Mouse (Mus musculus) embryonic facial prominence, embryonic 11.5 days (tissue): ENCODE data around the gene Chtop. TPM values are rescaled to one million over a fixed set of nuclear protein-coding genes. Genes with fewer than 3 reads are reported as not detected.
A peak's percentile ranks its signal among the peaks of the same experiment; 100 is the strongest.

Source experiments
- ATAC-seq: fragments of 200-750 bp; cut with Nextera tagmentation; replicated peaks from 2 replicates; pipeline ENCODE4 v1.8.0; 2017; ENCODE audit warnings: low read depth; ENCODE audit not compliant: insufficient number of reproducible peaks, low FRiP score, low TSS enrichment
- DNase-seq: peaks from one replicate; pipeline ENCODE4 v3.0.0-alpha.2; 2015; ENCODE audit warnings: low spot score
- H3K27ac ChIP-seq: fragments of 300-500 bp; sonication (generic); replicated peaks from 2 replicates; pipeline ENCODE4 v1.5.1; 2014; ENCODE audit warnings: mild to moderate bottlenecking, low read depth, low read length, control low read depth
- H3K27me3 ChIP-seq: fragments of 300-500 bp; sonication (generic); 2 replicates; pipeline ENCODE4 v1.6.1; 2014; ENCODE audit warnings: mild to moderate bottlenecking, low read length, moderate library complexity, mixed read lengths; ENCODE audit not compliant: control insufficient read depth, insufficient read depth
- H3K36me3 ChIP-seq: fragments of 300-500 bp; sonication (generic); replicated peaks from 2 replicates; pipeline ENCODE4 v1.6.1; 2014; ENCODE audit warnings: low read depth, mild to moderate bottlenecking, low read length, moderate library complexity, mixed read lengths; ENCODE audit not compliant: control insufficient read depth, insufficient read depth
- H3K4me1 ChIP-seq: fragments of 300-500 bp; sonication (generic); 2 replicates; pipeline ENCODE4 v1.6.1; 2014; ENCODE audit warnings: low read length, mixed read lengths; ENCODE audit not compliant: control insufficient read depth, insufficient read depth
- H3K4me2 ChIP-seq: fragments of 300-500 bp; sonication (generic); 2 replicates; pipeline ENCODE4 v1.6.1; 2014; ENCODE audit warnings: low read depth, mild to moderate bottlenecking, control low read depth, low read length, moderate library complexity
- H3K4me3 ChIP-seq: fragments of 300-500 bp; sonication (generic); 2 replicates; pipeline ENCODE4 v1.5.1; 2014; ENCODE audit warnings: low read depth, low read length, control low read depth
- H3K9ac ChIP-seq: fragments of 300-500 bp; sonication (generic); replicated peaks from 2 replicates; pipeline ENCODE4 v1.6.1; 2014; ENCODE audit warnings: mild to moderate bottlenecking, control low read depth, low read length
- H3K9me3 ChIP-seq: fragments of 300-500 bp; sonication (generic); replicated peaks from 2 replicates; pipeline ENCODE4 v1.6.1; 2016; ENCODE audit warnings: mild to moderate bottlenecking, low read length, inconsistent platforms, mixed read lengths; ENCODE audit not compliant: control insufficient read depth
- WGBS: fragments of 180-500 bp; shearing (Covaris S2); extraction: QIAGEN DNeasy Blood & Tissue Kit; methylation state at CpG from one replicate; pipeline ENCODE4 v1.1.7; 2014; 5-methylcytosine and 5-hydroxymethylcytosine counted together
- polyA plus RNA-seq: library from polyadenylated mRNA; unstranded; fragments of >200 nt; fragmentation: Nextera tagmentation; extraction: Ambion mirVana; gene quantifications from 2 replicates; pipeline ENCODE4 v1.2.1, GENCODE M21; 2014

Gene Chtop
- polyA plus RNA-seq, 1 experiment from 2014 or later: 132 TPM

DNA sequence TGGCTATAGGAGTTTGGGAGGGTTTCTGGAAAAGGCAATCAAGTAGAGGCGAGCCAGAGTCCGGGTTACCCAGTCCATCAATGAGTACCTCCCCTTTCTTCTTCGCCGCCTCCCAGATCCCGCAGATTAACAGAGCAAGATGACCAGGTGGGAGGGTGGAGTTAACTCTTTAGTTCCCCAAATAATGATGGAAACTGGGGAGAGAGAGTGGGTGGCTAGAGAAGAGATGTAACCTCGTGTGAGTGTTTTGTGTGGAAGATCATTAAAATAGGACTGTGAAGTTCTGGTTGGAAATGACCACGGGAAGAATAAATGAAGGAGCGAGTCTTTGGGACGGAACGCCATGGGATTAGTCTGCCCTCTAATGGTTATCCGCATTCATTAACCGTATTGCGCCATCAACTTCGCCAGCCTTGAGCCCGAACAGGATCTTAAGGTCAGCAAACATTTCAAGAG, 43.0 kb downstream of the Chtop start:
- peaks cover 30% of the 10 kb centered on the region for H3K27me3 ChIP-seq
- H3K9me3 ChIP-seq: no peaks in the 10 kb centered on the region
- ATAC-seq (0 out of 2 replicates have a peak, but pooled peaks have one; percentile 26), DNase-seq (peak; percentile 85)
- H3K4me3 ChIP-seq: peak overlapping the region; percentile 45
- no peaks in the 10 kb centered on the region for H3K36me3 ChIP-seq
- H3K4me2 ChIP-seq: peak overlapping the region; percentile 79
- WGBS: under 1% methylated on average over 15 of the region's 15 CpGs
- H3K4me1 ChIP-seq: peaks cover 5% of the 10 kb centered on the region
- H3K9ac ChIP-seq: peak overlapping the region; percentile 51
- no peak overlapping the region for H3K27ac ChIP-seq

DNA sequence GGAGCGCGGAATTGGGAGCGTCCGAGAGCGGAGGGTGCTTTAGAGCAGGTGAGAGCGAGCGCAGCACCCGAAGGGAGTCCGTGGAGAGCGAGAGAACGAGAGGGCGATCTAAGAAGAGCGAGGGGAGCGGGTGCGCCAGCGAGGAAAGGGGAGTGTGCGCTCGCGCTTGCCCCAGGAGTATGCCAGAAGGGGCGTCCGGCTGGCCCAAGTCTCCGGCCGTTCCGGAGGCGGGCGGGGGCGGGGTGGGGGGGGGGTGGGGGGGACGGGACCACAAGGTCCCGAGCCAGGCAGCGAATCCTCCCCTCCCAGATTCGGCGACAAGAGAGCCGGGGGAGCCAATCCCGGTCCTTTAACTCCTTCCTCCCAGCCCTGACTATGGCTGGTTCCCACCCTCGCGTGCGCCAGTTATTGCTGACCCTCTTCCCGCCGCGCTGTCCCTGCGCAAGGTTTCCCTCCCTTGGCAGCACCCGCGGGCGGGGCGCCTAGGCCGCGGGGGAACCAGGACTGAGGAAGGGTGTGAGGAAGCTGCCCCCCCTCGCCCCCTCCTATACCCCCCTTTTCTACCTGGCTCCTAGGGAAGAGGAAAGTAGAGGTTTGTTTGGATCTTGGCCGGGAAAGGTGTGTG, 43.5 kb downstream of the Chtop start, which contains the start of gene Npr1:
Gene Npr1 (minus strand): TSS at position 181 of the 625 bp plus-strand sequence.
- H3K9ac ChIP-seq: peak within 1 kb of the TSS; percentile 51
- DNase-seq (peak; percentile 28), ATAC-seq (0 out of 2 replicates have a peak, but pooled peaks have one; percentile 20)
- no peaks in the 10 kb centered on the region for H3K9me3 ChIP-seq
- peaks cover 5% of the 10 kb centered on the region for H3K4me1 ChIP-seq
- H3K36me3 ChIP-seq: no peaks in the 10 kb centered on the region
- no peak within 1 kb of the TSS for H3K27ac ChIP-seq
- H3K4me2 ChIP-seq: peak within 1 kb of the TSS; percentile 79
- H3K4me3 ChIP-seq: peak within 1 kb of the TSS; percentile 45
- WGBS: under 1% methylated on average over 33 of the region's 49 CpGs
- peaks cover 30% of the 10 kb centered on the region for H3K27me3 ChIP-seq

DNA sequence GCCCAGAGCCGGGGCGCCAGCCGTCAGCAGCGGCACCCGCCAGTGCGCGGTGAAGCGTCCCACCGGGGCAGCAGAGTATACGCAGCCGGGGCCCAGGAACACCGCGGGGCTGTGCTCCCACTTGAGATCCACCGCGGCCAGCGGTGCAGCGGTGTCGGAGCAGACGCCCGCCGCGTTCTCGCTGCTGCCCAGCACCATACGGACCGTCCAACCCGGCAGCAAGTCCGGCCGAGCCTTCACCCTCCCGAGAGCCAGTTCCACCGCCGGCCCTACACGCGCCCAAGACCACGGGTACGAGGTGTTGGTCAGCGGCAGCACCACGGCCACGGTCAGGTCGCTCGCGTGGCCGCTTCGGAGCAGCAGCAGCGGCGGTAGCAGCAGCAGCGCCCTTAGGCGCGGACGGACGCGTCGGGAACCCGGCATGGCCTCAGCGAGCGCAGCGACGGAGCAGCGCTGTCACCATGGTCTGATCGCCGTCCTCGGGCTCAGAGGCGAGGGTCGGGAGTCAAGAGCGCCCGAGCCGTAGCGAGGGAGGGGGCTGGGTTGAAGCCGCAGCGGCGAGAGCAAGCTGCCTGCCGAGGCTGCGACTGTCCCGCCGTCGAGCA, 44.1 kb downstream of the Chtop start:
- Histone ChIP-seq H3K9ac (peak overlapping the region; percentile 51), H3K4me3 (peak overlapping the region; percentile 45), H3K9me3 (no peaks in the 10 kb centered on the region), H3K27me3 (peaks cover 30% of the 10 kb centered on the region), H3K27ac (no peak overlapping the region), H3K4me2 (peak overlapping the region; percentile 79), H3K36me3 (no peaks in the 10 kb centered on the region), H3K4me1 (peaks cover 5% of the 10 kb centered on the region)
- DNase-seq (peak; percentile 37), ATAC-seq (peak; percentile 66; the same call in 1 of the 2 replicates)
- WGBS: 2% methylated on average over 74 of the region's 75 CpGs

DNA sequence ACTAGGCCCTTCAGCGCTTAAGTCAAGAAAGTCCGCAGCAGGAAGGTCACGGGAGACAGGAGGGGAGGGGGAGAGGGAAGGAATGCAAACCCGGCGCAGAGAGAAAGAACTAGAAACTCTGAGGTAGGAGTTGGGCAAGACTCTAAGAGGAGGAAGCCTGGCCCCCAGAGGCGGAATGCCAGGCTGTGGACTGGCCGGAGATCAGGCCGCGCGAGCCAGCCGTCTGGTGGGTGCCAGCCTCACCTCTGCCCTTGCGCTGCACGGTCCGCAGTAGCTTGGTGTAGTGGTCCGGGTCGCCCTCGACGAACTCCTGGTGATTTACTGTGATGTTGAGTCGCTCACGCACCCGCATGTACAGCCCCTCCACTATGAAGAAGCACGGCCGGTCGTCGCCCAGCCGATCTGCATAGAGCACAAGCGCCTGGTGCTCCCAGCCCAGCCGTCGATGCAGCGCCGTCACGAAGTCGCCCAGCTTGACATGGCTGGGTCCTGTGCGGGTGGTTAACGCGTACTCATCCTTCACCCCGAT, 44.7 kb downstream of the Chtop start:
- Histone ChIP-seq H3K4me2 (peak overlapping the region; percentile 79), H3K36me3 (no peaks in the 10 kb centered on the region), H3K9ac (no peak overlapping the region; the same call in 1 of the 2 replicates), H3K9me3 (no peaks in the 10 kb centered on the region), H3K27ac (no peak overlapping the region), H3K27me3 (peaks cover 30% of the 10 kb centered on the region), H3K4me1 (peaks cover 5% of the 10 kb centered on the region), H3K4me3 (peak overlapping the region; percentile 45)
- WGBS: 8% methylated on average over 37 of the region's 37 CpGs
- ATAC-seq (peak; percentile 26; the same call in 1 of the 2 replicates), DNase-seq (peak; percentile 17)

DNA sequence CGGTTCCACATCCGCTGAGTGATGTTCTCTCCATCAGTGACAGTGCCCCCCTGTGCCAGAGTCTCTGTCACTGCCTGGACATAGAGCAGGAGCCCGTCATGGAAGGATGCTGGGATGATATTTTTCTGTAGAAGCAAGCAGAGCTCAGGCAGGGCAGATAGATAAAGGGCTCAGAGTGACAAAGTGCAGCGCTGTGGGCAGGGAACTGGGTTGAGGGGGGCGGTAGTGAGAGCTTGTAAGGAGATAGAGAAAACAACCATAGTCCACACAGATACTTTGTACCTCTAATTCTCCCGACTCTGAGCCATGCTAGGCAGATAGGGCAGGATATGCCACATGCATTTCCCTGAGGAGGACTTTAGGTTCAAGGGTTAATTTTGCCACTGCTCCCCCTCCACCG, 46.7 kb downstream of the Chtop start:
- ATAC-seq: no peak
- Histone ChIP-seq H3K27me3 (peaks cover 30% of the 10 kb centered on the region), H3K27ac (no peak overlapping the region), H3K36me3 (no peaks in the 10 kb centered on the region), H3K4me2 (no peak overlapping the region), H3K9ac (no peak overlapping the region), H3K9me3 (no peaks in the 10 kb centered on the region), H3K4me1 (peaks cover 5% of the 10 kb centered on the region), H3K4me3 (no peak overlapping the region)
- 36% methylated on average over 7 of the region's 7 CpGs for WGBS
- no peak for DNase-seq

DNA sequence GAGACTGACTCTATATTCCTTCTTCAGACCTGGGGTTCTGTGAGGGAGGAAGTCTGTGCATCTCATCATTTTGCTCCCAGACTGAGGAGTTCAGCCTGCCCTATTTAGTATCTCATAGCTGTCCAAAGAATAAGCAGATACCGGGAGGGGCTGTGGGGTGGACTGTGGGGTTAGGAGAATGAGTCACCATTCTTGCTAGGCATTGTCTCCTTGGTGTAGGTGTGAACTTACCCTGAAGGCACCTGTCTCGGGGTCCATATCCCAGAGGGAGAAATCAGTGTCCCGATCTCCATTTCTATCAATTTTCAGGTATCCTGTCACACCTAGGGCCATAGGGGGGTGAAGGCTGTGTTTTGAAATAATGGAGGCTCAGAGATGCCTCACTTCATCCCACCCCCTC, 47.4 kb downstream of the Chtop start:
- Histone ChIP-seq H3K4me2 (no peak overlapping the region), H3K9ac (no peak overlapping the region), H3K27ac (no peak overlapping the region), H3K4me1 (peaks cover 5% of the 10 kb centered on the region), H3K36me3 (no peaks in the 10 kb centered on the region), H3K9me3 (no peaks in the 10 kb centered on the region), H3K4me3 (no peak overlapping the region), H3K27me3 (peaks cover 30% of the 10 kb centered on the region)
- ATAC-seq (no peak), DNase-seq (no peak)
- WGBS: 77% methylated on average over 3 of the region's 3 CpGs

DNA sequence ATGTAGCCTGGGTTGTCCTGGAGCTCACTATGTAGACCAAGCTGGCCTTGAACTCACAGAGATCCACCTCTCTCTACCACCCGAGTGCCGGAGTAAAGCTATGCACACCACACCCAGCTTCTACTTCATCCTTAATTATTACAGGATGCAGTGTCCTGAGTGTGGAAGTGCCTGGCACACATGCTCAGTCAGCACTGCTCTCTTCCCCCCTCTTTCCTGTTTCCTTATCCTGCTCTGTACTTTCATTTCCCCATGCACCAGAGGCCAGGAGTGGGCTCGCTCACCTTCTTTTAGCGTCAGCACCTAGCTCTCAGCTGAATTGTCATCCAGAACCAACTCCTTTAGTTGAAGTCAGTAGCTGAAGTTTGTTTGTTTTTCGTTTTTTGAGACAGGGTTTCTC, 49.0 kb downstream of the Chtop start:
- H3K4me3 ChIP-seq: no peak overlapping the region
- no peaks in the 10 kb centered on the region for H3K9me3 ChIP-seq
- no peak overlapping the region for H3K9ac ChIP-seq
- DNase-seq (no peak), ATAC-seq (no peak)
- no peak overlapping the region for H3K27ac ChIP-seq
- no peaks in the 10 kb centered on the region for H3K36me3 ChIP-seq
- H3K4me1 ChIP-seq: peaks cover 4% of the 10 kb centered on the region
- peaks cover 20% of the 10 kb centered on the region for H3K27me3 ChIP-seq
- H3K4me2 ChIP-seq: no peak overlapping the region
- WGBS: 65% methylated on average over 5 of the region's 5 CpGs

DNA sequence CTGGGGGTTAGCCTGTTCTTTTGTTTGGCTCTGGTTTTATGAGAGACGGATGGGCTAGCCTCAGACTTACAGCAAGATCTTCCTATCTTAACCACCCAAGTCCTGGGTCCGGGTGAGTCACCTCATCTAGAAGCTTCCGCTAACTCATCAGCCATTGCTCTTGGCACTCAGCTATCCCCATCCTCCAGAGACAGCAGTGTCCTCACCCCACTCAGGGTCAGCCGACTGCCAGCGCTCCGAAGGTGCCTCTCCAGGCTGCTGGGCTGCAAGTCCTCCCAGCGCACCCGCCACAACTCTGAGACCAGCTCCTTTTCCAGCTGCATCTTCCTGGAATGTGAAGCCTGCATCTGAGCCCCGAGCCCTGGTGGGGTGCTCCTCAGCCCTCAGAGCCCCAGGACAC, 49.6 kb downstream of the Chtop start:
- H3K4me3 ChIP-seq: no peak overlapping the region
- DNase-seq (no peak), ATAC-seq (no peak)
- H3K9ac ChIP-seq: no peak overlapping the region
- no peak overlapping the region for H3K27ac ChIP-seq
- WGBS: 83% methylated on average over 9 of the region's 9 CpGs
- H3K4me1 ChIP-seq: no peaks in the 10 kb centered on the region
- no peaks in the 10 kb centered on the region for H3K36me3 ChIP-seq
- H3K27me3 ChIP-seq: peaks cover 15% of the 10 kb centered on the region
- no peak overlapping the region for H3K4me2 ChIP-seq
- H3K9me3 ChIP-seq: no peaks in the 10 kb centered on the region
